Mouse (Mus musculus) brain, adult 2 months (tissue): ENCODE measurements around the gene Arhgap28.
A peak's percentile ranks its signal among the peaks of the same experiment; 100 is the strongest.
"Not testable (repeated sequence)": the region's sequence is repeated elsewhere in the genome, so short reads cannot be mapped to it uniquely, and the experiment has no call there.

Experiments
- DNase-seq: peaks from one replicate; pipeline ENCODE4 v3.0.0; 2011; ENCODE audit warnings: low read depth, low spot score

Arhgap28 gene

GRCm38 (mm10) chr17:67877599-67877998, 126.3 kb downstream of the Arhgap28 start:
- no peak for DNase-seq

GRCm38 (mm10) chr17:67869731-67870601, 134.0 kb downstream of the Arhgap28 start:
- DNase-seq, result peak; percentile 81

GRCm38 (mm10) chr17:67866541-67867241, 137.2 kb downstream of the Arhgap28 start:
- no peak for DNase-seq

GRCm38 (mm10) chr17:67866026-67866425, 137.9 kb downstream of the Arhgap28 start:
- DNase-seq, result peak; percentile 16

GRCm38 (mm10) chr17:67864912-67865311, 139.0 kb downstream of the Arhgap28 start:
- no peak for DNase-seq

- DNase-seq, result no peak
Measured at GRCm38 (mm10) chr17:67864363-67864762, 139.6 kb downstream of the Arhgap28 start.

- peak; percentile 71 for DNase-seq
Measured at GRCm38 (mm10) chr17:67861744-67862535, 142.0 kb downstream of the Arhgap28 start.

GRCm38 (mm10) chr17:67861080-67861630, 142.8 kb downstream of the Arhgap28 start:
- DNase-seq, result no peak

GRCm38 (mm10) chr17:67841494-67841893, 162.4 kb downstream of the Arhgap28 start:
- DNase-seq, result not testable (repeated sequence)

GRCm38 (mm10) chr17:67838948-67839347, 165.0 kb downstream of the Arhgap28 start:
- no peak for DNase-seq

- peak; percentile 80 for DNase-seq
Measured at GRCm38 (mm10) chr17:67837351-67838090, 166.4 kb downstream of the Arhgap28 start.

GRCm38 (mm10) chr17:67836146-67836895, 167.6 kb downstream of the Arhgap28 start:
- DNase-seq, result no peak

GRCm38 (mm10) chr17:67827431-67827830, 176.5 kb downstream of the Arhgap28 start:
- DNase-seq, result no peak

GRCm38 (mm10) chr17:67816916-67817315, 187.0 kb downstream of the Arhgap28 start:
- no peak for DNase-seq

GRCm38 (mm10) chr17:67815720-67816119, 188.2 kb downstream of the Arhgap28 start:
- DNase-seq, result no peak

- DNase-seq, result no peak
Measured at GRCm38 (mm10) chr17:67813666-67814065, 190.3 kb downstream of the Arhgap28 start.

- no peak for DNase-seq
Measured at GRCm38 (mm10) chr17:67809171-67809570, 194.7 kb downstream of the Arhgap28 start.
